Mouse (Mus musculus) inflammation-experienced regulatory T-cells, adult 6 months (primary cell): ENCODE data around the gene Hrh3. TPM values are rescaled to one million over a fixed set of nuclear protein-coding genes. Genes with fewer than 3 reads are reported as not detected.

Source experiments
- ATAC-seq: one replicate; pipeline ENCODE4 v1.8.0; 2017
- polyA plus RNA-seq, 3 experiments: library from polyadenylated mRNA; unstranded; fragments of 100-300 nt; shearing (Covaris generic); gene quantifications; one replicate each; pipeline ENCODE4 v1.2.1; 2017

The Hrh3 gene
- polyA plus RNA-seq = not detected

GRCm38 (mm10) chr2:180103978-180104658 lies at the start of gene Hrh3:
TSS of gene Hrh3 (minus strand) at chr2:180104488.
- ATAC-seq = peak; percentile 48

- no peak for ATAC-seq
Measured at GRCm38 (mm10) chr2:180148551-180148950, 44.3 kb upstream of the Hrh3 start.

- ATAC-seq = no peak
Measured at GRCm38 (mm10) chr2:180147379-180147778, 43.1 kb upstream of the Hrh3 start.

GRCm38 (mm10) chr2:180146091-180146490 lies 41.8 kb upstream of the Hrh3 start:
- ATAC-seq = no peak

GRCm38 (mm10) chr2:180135414-180135813 lies 31.1 kb upstream of the Hrh3 start:
- ATAC-seq = no peak

- ATAC-seq = no peak
Measured at GRCm38 (mm10) chr2:180133911-180134310, 29.6 kb upstream of the Hrh3 start.

- no peak for ATAC-seq
Measured at GRCm38 (mm10) chr2:180133231-180133630, 28.9 kb upstream of the Hrh3 start.

- ATAC-seq = no peak
Measured at GRCm38 (mm10) chr2:180127675-180128074, 23.4 kb upstream of the Hrh3 start.

- no peak for ATAC-seq
Measured at GRCm38 (mm10) chr2:180126195-180126594, 21.9 kb upstream of the Hrh3 start.

- no peak for ATAC-seq
Measured at GRCm38 (mm10) chr2:180124192-180124591, 19.9 kb upstream of the Hrh3 start.

- ATAC-seq = no peak
Measured at GRCm38 (mm10) chr2:180120292-180120761, 16.0 kb upstream of the Hrh3 start.

GRCm38 (mm10) chr2:180119439-180120291 lies 15.4 kb upstream of the Hrh3 start:
- ATAC-seq = peak; percentile 7

GRCm38 (mm10) chr2:180118661-180119438 lies 14.6 kb upstream of the Hrh3 start, which contains the start of gene Osbpl2:
TSS of gene Osbpl2 (plus strand) at chr2:180119306.
- peak; percentile 97 for ATAC-seq

GRCm38 (mm10) chr2:180117485-180118194 lies 13.4 kb upstream of the Hrh3 start:
- ATAC-seq = no peak

- ATAC-seq = no peak
Measured at GRCm38 (mm10) chr2:180116741-180117484, 12.6 kb upstream of the Hrh3 start.

- ATAC-seq = no peak
Measured at GRCm38 (mm10) chr2:180116081-180116493, 11.8 kb upstream of the Hrh3 start.

GRCm38 (mm10) chr2:180115279-180115678 lies 11.0 kb upstream of the Hrh3 start:
- no peak for ATAC-seq

GRCm38 (mm10) chr2:180113909-180114890 lies 9.9 kb upstream of the Hrh3 start:
- no peak for ATAC-seq

- no peak for ATAC-seq
Measured at GRCm38 (mm10) chr2:180108285-180108684, 4.0 kb upstream of the Hrh3 start.

- ATAC-seq = no peak
Measured at GRCm38 (mm10) chr2:180107081-180107480, 2.8 kb upstream of the Hrh3 start.
